14 mouse cellular contexts compared by ENCODE assay signal in genomic region chr8:106545149-106545548, GRCm38 (mm10). TPM values are rescaled to one million over a fixed set of nuclear protein-coding genes. Genes with fewer than 3 reads are reported as not detected.
DNase-seq lines count a peak whose midpoint lies in the region; ATAC-seq and TF ChIP-seq lines count a peak whose summit lies in the region.
"Had no signal": no experiment of that assay in that cellular context is flagged by ENCODE, and none has a peak within 500 bp of the region (broad histone marks: within the 10 kb centered on the region; RNA-seq: fewer than 3 reads in every experiment).

No protein-coding gene starts in this region.

- intact Hi-C loops in left cerebral cortex, adult 2 months (cut with DNase I), result no loop called here

- DNase-seq in left cerebral cortex, adult 2 months (ENCODE audit: extremely low spot score in 1 of 2, low spot score in 2 of 2), result no peak
- DNase-seq in left cerebral cortex, adult 11 months (ENCODE audit: low spot score), result no peak
- DNase-seq in 3T3-L1 (ENCODE audit: low read depth, low spot score), result peak; percentile 31
- peak; percentile 31 to 41 for DNase-seq in B cell, adult 2 months
- no peak for DNase-seq in cerebellum, adult 18-20 months
- no peak for DNase-seq in frontal cortex, postnatal 25 days (ENCODE audit: low spot score in 2 of 2)
- DNase-seq: adrenal gland, adult 8-10 months; forebrain, postnatal 0 days; kidney, adult 11 months had no signal

- TF ChIP-seq CTCF in left cerebral cortex, adult 2 months (IDR thresholded peaks at IDR 0.05), result peak; percentile 20; the same call in 1 of the 2 replicates

- H3K27ac ChIP-seq in left cerebral cortex, adult 2 months, result no peak overlapping the region
- H3K27ac ChIP-seq: limb, embryonic 12.5 days had no signal

- 0 out of 2 replicates have a peak, but pooled peaks have one; percentile 21 for ATAC-seq in granulocyte monocyte progenitor cell, adult 5-6 weeks (replicated peaks; ENCODE audit: poor library complexity, severe bottlenecking)
- ATAC-seq: forebrain, postnatal 0 days had no signal

- H3K4me3 ChIP-seq in left cerebral cortex, adult 2 months, result no peak overlapping the region
- H3K4me3 ChIP-seq: limb, embryonic 12.5 days; megakaryocyte, embryonic 14.5 days had no signal

RNA-seq across cellular contexts. Expression of gene Gm10073, which starts 28.1 kb away (rescaled TPM):
- 10 to 100 TPM; 76.6 to 90.7 TPM for total RNA-seq in left cerebral cortex, adult 2 months (2021)
- total RNA-seq in granulocyte monocyte progenitor cell, adult 5-6 weeks (2014; fragmentation: Nextera tagmentation), result 29.2 and 30.2 TPM in 2 replicates
- 8.2 and 10.8 TPM in 2 replicates for total RNA-seq in granulocyte monocyte progenitor cell, adult 5-6 weeks (2017)

RNA-seq across cellular contexts. Expression of gene Cdh3, which starts 34.5 kb away (rescaled TPM):
- total RNA-seq in left cerebral cortex, adult 2 months (2021), result under 1 TPM; 0.33 to 0.45 TPM
- not detected in 2 replicates for total RNA-seq in granulocyte monocyte progenitor cell, adult 5-6 weeks (2014; fragmentation: Nextera tagmentation)
- total RNA-seq in granulocyte monocyte progenitor cell, adult 5-6 weeks (2017), result not detected in 2 replicates

RNA-seq across cellular contexts. Expression of gene 6030452D12Rik, which starts 44.8 kb away (rescaled TPM):
- total RNA-seq in left cerebral cortex, adult 2 months (2021), result not detected
- total RNA-seq in granulocyte monocyte progenitor cell, adult 5-6 weeks (2014; fragmentation: Nextera tagmentation), result not detected in 2 replicates
- not detected in 2 replicates for total RNA-seq in granulocyte monocyte progenitor cell, adult 5-6 weeks (2017)
- total RNA-seq: adrenal gland, adult 8-10 months; forebrain, postnatal 0 days; gastrocnemius, postnatal 4 days; layer of hippocampus, adult 8-10 months had no signal

RNA-seq across cellular contexts. Expression of gene Cdh1, which starts 58.0 kb away (rescaled TPM):
- total RNA-seq in left cerebral cortex, adult 2 months (2021), result 1 to 10 TPM; 1.3 to 2.2 TPM
- 1.1 and 4.6 TPM in 2 replicates for total RNA-seq in granulocyte monocyte progenitor cell, adult 5-6 weeks (2014; fragmentation: Nextera tagmentation)
- 0.88 and 1.6 TPM in 2 replicates for total RNA-seq in granulocyte monocyte progenitor cell, adult 5-6 weeks (2017)

Comparison
In these comparisons a context has a peak if more than half of its experiments do, and no peak if none do; other contexts are left out.
1. DNase-seq: peak in 3T3-L1 (single experiment) and B cell, adult 2 months (2 of 2); none in left cerebral cortex, adult 2 months (0 of 2), left cerebral cortex, adult 11 months (single experiment), cerebellum, adult 18-20 months (0 of 2) and frontal cortex, postnatal 25 days (0 of 2).